Mouse (Mus musculus) ES-E14 (cell line): ENCODE measurements around the gene Hagh. TPM values are rescaled to one million over a fixed set of nuclear protein-coding genes. Genes with fewer than 3 reads are reported as not detected.

Source experiments
- DNase-seq: peaks from one replicate; pipeline ENCODE4 v3.0.0-alpha.2; 2013; ENCODE audit warnings: low read depth, low spot score
- H3K27ac ChIP-seq: 2 replicates; pipeline ENCODE4 v1.5.1; 2012; ENCODE audit warnings: low read depth, mild to moderate bottlenecking, low read length, moderate library complexity, mixed read lengths; ENCODE audit not compliant: poor library complexity, insufficient read depth, severe bottlenecking
- H3K36me3 ChIP-seq: 2 replicates; pipeline ENCODE4 v1.6.1; 2012; ENCODE audit warnings: mild to moderate bottlenecking, low read length, moderate library complexity, mixed read lengths; ENCODE audit not compliant: control insufficient read depth, poor library complexity, insufficient read depth, severe bottlenecking
- H3K4me1 ChIP-seq, 2 experiments: fragments of 150-350 bp in 1 of 2; sonication (generic) in 1 of 2; 2 replicates each; pipeline ENCODE4 v1.6.1; 2012; ENCODE audit warnings: low read length in 2 of 2, mild to moderate bottlenecking in 1 of 2, mixed read lengths in 1 of 2; ENCODE audit not compliant: control insufficient read depth in 2 of 2, insufficient read depth in 2 of 2, poor library complexity in 1 of 2
- H3K4me3 ChIP-seq, 2 experiments: fragments of 150-350 bp in 1 of 2; sonication (generic) in 1 of 2; 2 replicates each; pipeline ENCODE4 v1.5.1; 2012; ENCODE audit warnings: low read length in 2 of 2, low read depth in 1 of 2, mild to moderate bottlenecking in 1 of 2, mixed read lengths in 1 of 2; ENCODE audit not compliant: insufficient read depth in 1 of 2, poor library complexity in 1 of 2, severe bottlenecking in 1 of 2
- H3K9ac ChIP-seq: 2 replicates; pipeline ENCODE4 v1.6.1; 2012; ENCODE audit warnings: low read depth, mild to moderate bottlenecking, low read length, mixed read lengths; ENCODE audit not compliant: poor library complexity, insufficient read depth, severe bottlenecking
- H3K9me3 ChIP-seq: fragments of 150-350 bp; sonication (generic); 2 replicates; pipeline ENCODE4 v1.6.1; 2012; ENCODE audit warnings: low read depth, mild to moderate bottlenecking, low read length; ENCODE audit not compliant: control insufficient read depth, insufficient read depth
- CHD2 ChIP-seq: IDR thresholded peaks from 2 replicates; pipeline ENCODE4 v1.6.1; 2014; ENCODE audit warnings: mild to moderate bottlenecking, low read depth, low read length, inconsistent platforms
- HCFC1 ChIP-seq: IDR thresholded peaks from 2 replicates; pipeline ENCODE4 v1.6.1; 2012; ENCODE audit warnings: low read length, inconsistent platforms, borderline replicate concordance; ENCODE audit not compliant: insufficient read depth
- MAFK ChIP-seq: IDR thresholded peaks from 2 replicates; pipeline ENCODE4 v1.6.1; 2014; ENCODE audit warnings: mild to moderate bottlenecking, low read depth, low read length, inconsistent platforms; ENCODE audit not compliant: insufficient read depth
- ZC3H11A ChIP-seq: IDR thresholded peaks from 2 replicates; pipeline ENCODE4 v1.6.1; 2012; ENCODE audit warnings: low read depth, mild to moderate bottlenecking, inconsistent platforms, low read length, borderline replicate concordance
- ZNF384 ChIP-seq: IDR thresholded peaks from 2 replicates; pipeline ENCODE4 v1.6.1; 2012; ENCODE audit warnings: low read depth, low read length, inconsistent platforms
- in situ Hi-C, 2 experiments: fragments of 600-800 bp; cut with MboI; formaldehyde crosslinking; loops; one replicate each; pipeline ENCODE4 v1.15.1; 2025; ENCODE audit warnings: low sequenced_read_pairs in 2 of 2, inconsistent platforms in 1 of 2; ENCODE audit not compliant: unreplicated experiment in 2 of 2
- total RNA-seq: library from RNA; depleted of rRNA; stranded (reverse); fragments of 300-350 nt; gene quantifications from 2 replicates; pipeline ENCODE4 v1.2.3, GENCODE M21; 2012

Hagh gene
- total RNA-seq, 1 experiment, result 37.3 TPM

DNA sequence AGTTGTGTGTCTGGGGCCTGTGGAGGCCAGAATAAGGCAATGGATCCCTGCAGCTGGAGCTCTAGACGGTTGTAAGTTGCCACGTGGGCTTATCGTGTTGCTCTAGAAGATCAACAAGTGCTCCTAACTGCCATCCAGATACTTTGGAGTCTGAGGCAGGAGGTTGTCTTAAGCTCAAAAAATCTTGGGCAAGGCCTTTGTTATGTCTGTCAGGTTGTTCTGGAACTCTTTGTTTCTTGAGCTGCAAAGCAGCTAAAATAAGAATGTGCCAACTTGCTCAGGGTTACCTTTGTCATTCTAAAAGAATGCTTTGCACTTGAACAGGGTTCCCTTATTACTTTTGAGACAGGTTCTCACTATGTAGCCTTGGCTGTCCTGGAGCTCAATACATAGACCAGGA lies 28.7 kb upstream of the Hagh start:
- TF ChIP-seq HCFC1, result no peak
- no peak for TF ChIP-seq ZC3H11A
- no peak for TF ChIP-seq ZNF384
- TF ChIP-seq CHD2, result no peak
- TF ChIP-seq MAFK, result no peak
- no peaks in the 10 kb centered on the region; a peak in 1 of 4 replicates for H3K4me1 ChIP-seq
- in situ Hi-C loops, result no loop called here

DNA sequence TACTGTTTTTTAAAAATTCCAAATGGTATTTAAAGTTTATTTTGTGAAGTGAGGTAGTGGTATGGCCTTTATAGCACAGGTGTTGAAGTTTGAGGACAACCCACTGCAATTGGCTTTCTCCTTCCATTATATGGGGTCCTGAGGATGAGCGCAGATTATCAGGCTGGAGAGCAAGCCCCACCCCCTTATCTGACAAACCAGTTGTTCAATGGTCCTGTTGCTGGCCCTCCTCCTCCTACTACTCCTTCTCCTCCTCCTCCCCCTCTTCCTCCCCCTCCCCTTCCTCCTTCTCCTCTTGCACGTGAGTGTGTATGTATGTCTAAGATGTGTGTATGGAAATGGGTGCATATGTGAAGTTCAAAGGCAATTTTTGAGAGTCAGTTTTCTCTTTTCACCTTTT lies 27.7 kb upstream of the Hagh start:
- no peak for DNase-seq
- H3K27ac ChIP-seq, result no peak overlapping the region
- H3K4me3 ChIP-seq, result no peak overlapping the region
- no peaks in the 10 kb centered on the region for H3K9me3 ChIP-seq
- no peaks in the 10 kb centered on the region; a peak in 1 of 4 replicates for H3K4me1 ChIP-seq
- no peak overlapping the region for H3K9ac ChIP-seq
- H3K36me3 ChIP-seq, result no peaks in the 10 kb centered on the region
- in situ Hi-C loops, result no loop called here
- no peak for TF ChIP-seq ZNF384
- no peak for TF ChIP-seq MAFK
- no peak for TF ChIP-seq CHD2
- TF ChIP-seq HCFC1, result no peak
- TF ChIP-seq ZC3H11A, result no peak

More for the DNA sequence above, 28.7 kb upstream of the Hagh start:
- H3K4me3 ChIP-seq, result no peak overlapping the region
- no peaks in the 10 kb centered on the region for H3K9me3 ChIP-seq
- no peak overlapping the region; the same call in 1 of the 2 replicates for H3K27ac ChIP-seq
- H3K36me3 ChIP-seq, result no peaks in the 10 kb centered on the region
- H3K9ac ChIP-seq, result no peak overlapping the region
- no peak for DNase-seq

DNA sequence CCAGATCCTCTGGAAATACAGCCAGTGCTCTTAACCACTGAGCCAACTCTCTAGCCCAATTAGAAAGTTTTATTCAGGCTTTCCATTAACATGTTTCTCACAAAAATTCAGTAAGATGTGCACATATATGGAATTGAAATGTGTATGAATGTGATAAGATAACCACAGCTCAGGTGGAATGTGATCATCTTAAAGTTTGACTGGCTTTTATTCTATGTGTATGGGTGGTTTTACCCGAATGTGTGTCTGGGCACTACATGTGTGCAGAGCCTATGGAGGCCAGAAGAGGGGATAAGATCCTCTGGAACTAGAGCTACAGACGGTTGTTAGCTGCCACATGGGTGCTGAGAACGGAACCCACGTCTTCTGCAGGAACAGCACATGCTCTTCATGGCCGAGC lies 24.7 kb upstream of the Hagh start:
- no peak for DNase-seq

DNA sequence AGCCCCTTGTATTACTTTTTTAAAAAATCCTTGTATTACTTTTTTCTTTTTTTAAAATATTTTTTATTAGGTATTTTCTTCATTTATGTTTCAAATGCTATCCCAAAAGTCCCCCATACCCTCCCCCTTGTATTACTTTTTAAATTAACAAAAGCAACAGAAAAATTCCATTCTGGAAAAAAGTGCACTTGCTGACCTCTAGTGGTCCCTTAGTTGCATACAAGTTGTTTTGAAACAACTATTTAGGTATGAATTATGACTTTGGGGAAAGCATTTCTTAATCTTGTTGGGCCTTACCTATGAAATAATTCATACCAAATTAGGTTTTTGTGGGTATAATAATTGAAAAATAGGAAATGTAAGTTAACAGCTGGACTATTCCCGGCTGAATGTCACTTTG lies 22.4 kb upstream of the Hagh start:
- H3K27ac ChIP-seq, result no peak overlapping the region
- H3K9me3 ChIP-seq, result no peaks in the 10 kb centered on the region
- in situ Hi-C loops, result no loop called here
- no peak for DNase-seq
- no peaks in the 10 kb centered on the region for H3K4me1 ChIP-seq
- no peaks in the 10 kb centered on the region for H3K36me3 ChIP-seq
- H3K9ac ChIP-seq, result no peak overlapping the region
- H3K4me3 ChIP-seq, result no peak overlapping the region
- TF ChIP-seq ZNF384 (no peak), CHD2 (no peak)

More for the DNA sequence above, 24.7 kb upstream of the Hagh start:
- H3K4me1 ChIP-seq, result no peaks in the 10 kb centered on the region; a peak in 1 of 4 replicates
- H3K9ac ChIP-seq, result no peak overlapping the region
- no peak overlapping the region for H3K27ac ChIP-seq
- no peaks in the 10 kb centered on the region for H3K36me3 ChIP-seq
- no peak overlapping the region for H3K4me3 ChIP-seq
- in situ Hi-C loops, result no loop called here
- H3K9me3 ChIP-seq, result no peaks in the 10 kb centered on the region
- TF ChIP-seq ZC3H11A (no peak), HCFC1 (no peak), ZNF384 (no peak), CHD2 (no peak), MAFK (no peak)

DNA sequence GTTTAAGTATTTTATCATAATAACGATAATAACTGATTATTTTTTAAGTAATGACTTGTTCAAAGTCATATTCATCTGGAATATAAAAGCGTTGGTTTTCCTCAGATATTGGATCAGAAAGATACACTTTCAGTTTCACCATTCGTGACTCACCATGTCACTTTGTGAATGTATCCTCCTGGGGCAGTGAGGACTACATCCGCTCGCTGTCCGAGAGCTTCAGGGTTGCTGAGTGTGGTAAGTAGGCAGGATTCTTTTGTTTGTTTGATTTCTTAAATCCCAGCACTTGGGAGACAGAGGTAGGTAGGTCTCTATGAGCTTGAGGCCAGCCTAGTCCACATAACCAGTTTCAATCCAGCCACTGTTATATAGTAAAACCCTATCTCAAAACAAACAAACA lies 21.8 kb upstream of the Hagh start:
- no peak overlapping the region for H3K4me3 ChIP-seq
- no peak overlapping the region for H3K27ac ChIP-seq
- no peaks in the 10 kb centered on the region for H3K36me3 ChIP-seq
- in situ Hi-C loops, result no loop called here
- no peak for TF ChIP-seq HCFC1
- no peak for TF ChIP-seq ZC3H11A
- TF ChIP-seq MAFK, result no peak
- no peak for TF ChIP-seq ZNF384
- TF ChIP-seq CHD2, result no peak
- H3K9me3 ChIP-seq, result no peaks in the 10 kb centered on the region
- no peaks in the 10 kb centered on the region for H3K4me1 ChIP-seq
- no peak overlapping the region for H3K9ac ChIP-seq
- DNase-seq, result no peak
